Mouse (Mus musculus) heart, postnatal 0 days (tissue): Measurements from ENCODE around the gene Tmem132b. TPM values are rescaled to one million over a fixed set of nuclear protein-coding genes. Genes with fewer than 3 reads are reported as not detected.
"Not testable (repeated sequence)": the region's sequence is repeated elsewhere in the genome, so short reads cannot be mapped to it uniquely, and the experiment has no call there.

ENCODE experiments used
- ATAC-seq: fragments of 200-750 bp; cut with Nextera tagmentation; 2 replicates; pipeline ENCODE4 v1.8.0; 2017; ENCODE audit warnings: low read depth, moderate number of reproducible peaks, moderate library complexity; ENCODE audit not compliant: insufficient read depth
- DNase-seq: peaks from one replicate; pipeline ENCODE4 v3.0.0-alpha.2; 2016; ENCODE audit warnings: low spot score
- H3K27ac ChIP-seq: fragments of 300-500 bp; sonication (generic); 2 replicates; pipeline ENCODE4 v1.5.1; 2014; ENCODE audit warnings: low read depth, mild to moderate bottlenecking
- H3K27me3 ChIP-seq: fragments of 300-500 bp; sonication (generic); 2 replicates; pipeline ENCODE4 v1.6.1; 2014; ENCODE audit warnings: low read length, mixed read lengths; ENCODE audit not compliant: control insufficient read depth, insufficient read depth
- H3K36me3 ChIP-seq: fragments of 300-500 bp; sonication (generic); replicated peaks from 2 replicates; pipeline ENCODE4 v1.6.1; 2014; ENCODE audit warnings: low read length, mixed read lengths; ENCODE audit not compliant: control insufficient read depth, insufficient read depth
- H3K4me1 ChIP-seq: fragments of 300-500 bp; sonication (generic); 2 replicates; pipeline ENCODE4 v1.6.1; 2014; ENCODE audit warnings: antibody characterized with exemption; ENCODE audit not compliant: control insufficient read depth, insufficient read depth
- H3K4me2 ChIP-seq: fragments of 300-500 bp; sonication (generic); 2 replicates; pipeline ENCODE4 v1.6.1; 2014; ENCODE audit warnings: low read depth, mild to moderate bottlenecking, low read length, moderate library complexity
- H3K4me3 ChIP-seq: fragments of 300-500 bp; sonication (generic); 2 replicates; pipeline ENCODE4 v1.5.1; 2014; ENCODE audit warnings: low read depth, low read length
- H3K9ac ChIP-seq: fragments of 300-500 bp; sonication (generic); replicated peaks from 2 replicates; pipeline ENCODE4 v1.6.1; 2014; ENCODE audit warnings: low read depth, low read length, mixed read lengths
- H3K9me3 ChIP-seq: fragments of 300-500 bp; sonication (generic); replicated peaks from 2 replicates; pipeline ENCODE4 v1.6.1; 2016; ENCODE audit warnings: low read length; ENCODE audit not compliant: control insufficient read depth
- CTCF ChIP-seq: IDR thresholded peaks from 2 replicates; pipeline ENCODE4 v1.5.1; 2016; ENCODE audit warnings: antibody characterized with exemption, control low read depth, low read depth
- EP300 ChIP-seq: IDR thresholded peaks from 2 replicates; pipeline ENCODE4 v1.6.1; 2016; ENCODE audit warnings: antibody characterized with exemption, low read depth
- WGBS: fragments of 180-500 bp; shearing (Covaris S2); extraction: QIAGEN DNeasy Blood & Tissue Kit; methylation state at CpG from one replicate; pipeline ENCODE4 v1.1.7; 2014; 5-methylcytosine and 5-hydroxymethylcytosine counted together
- polyA plus RNA-seq: library from polyadenylated mRNA; unstranded; fragments of >200 nt; fragmentation: Nextera tagmentation; extraction: Ambion mirVana; gene quantifications from 2 replicates; pipeline ENCODE4 v1.2.1, GENCODE M21; 2015
- total RNA-seq: library from RNA; depleted of rRNA; stranded (reverse); fragments of >200 nt; gene quantifications from 2 replicates; pipeline ENCODE4 v1.2.3, GENCODE M21; 2014; ENCODE audit warnings: low replicate concordance

Gene Tmem132b
- total and polyA plus RNA-seq, 2 experiments from 2014 or later = 0.04 TPM; not detected in 1

DNA sequence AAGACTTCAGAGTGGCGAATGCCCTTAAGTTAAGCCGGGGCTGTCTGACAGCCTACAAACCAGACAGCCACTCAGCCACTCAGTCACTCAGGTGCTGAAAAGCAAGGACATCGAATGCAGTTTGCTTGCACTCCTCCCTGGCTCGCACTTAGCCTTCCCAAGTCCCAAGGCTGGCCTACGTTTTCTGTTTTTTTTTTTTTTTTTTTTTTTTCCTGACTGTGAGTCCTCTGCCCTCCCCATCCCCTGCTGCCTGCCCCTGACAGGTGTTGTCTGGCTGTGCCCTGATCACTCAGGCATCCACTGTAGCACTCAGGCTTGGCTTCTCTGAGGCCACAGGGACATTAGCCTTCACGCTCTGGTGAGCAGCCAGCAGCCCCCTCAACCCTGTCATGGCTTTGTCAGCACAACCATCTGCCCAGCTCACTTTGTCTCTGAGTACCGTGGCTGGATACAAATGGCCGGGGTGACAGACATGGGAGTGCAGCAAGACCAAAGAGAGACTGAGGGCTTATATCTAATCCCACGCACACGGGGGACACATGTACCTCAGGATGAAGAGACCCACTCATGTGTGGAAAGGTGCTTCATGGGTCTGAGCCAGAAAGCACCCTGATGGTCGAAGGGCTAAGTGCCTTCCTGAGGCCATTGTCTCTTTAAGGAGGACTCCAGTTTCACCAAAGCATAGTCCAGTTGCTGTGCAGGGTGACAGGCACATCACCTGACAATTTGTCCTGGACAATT is 44.0 kb upstream of the Tmem132b start:
- no peak for ATAC-seq
- H3K9ac ChIP-seq = no peak overlapping the region
- H3K9me3 ChIP-seq = no peaks in the 10 kb centered on the region
- no peaks in the 10 kb centered on the region for H3K27me3 ChIP-seq
- H3K36me3 ChIP-seq = peaks cover 8% of the 10 kb centered on the region
- H3K4me2 ChIP-seq = no peak overlapping the region
- H3K27ac ChIP-seq = no peak overlapping the region
- TF ChIP-seq CTCF = no peak
- TF ChIP-seq EP300 = no peak
- H3K4me3 ChIP-seq = no peak overlapping the region
- no peak for DNase-seq
- no peaks in the 10 kb centered on the region for H3K4me1 ChIP-seq
- WGBS = 71% methylated on average over 11 of the region's 11 CpGs

- ATAC-seq (peak; percentile 62; the same call in 1 of the 2 replicates), DNase-seq (no peak)
- Histone ChIP-seq H3K4me3 (no peak overlapping the region), H3K36me3 (peaks cover 3% of the 10 kb centered on the region), H3K27ac (no peak overlapping the region), H3K27me3 (no peaks in the 10 kb centered on the region), H3K9ac (no peak overlapping the region), H3K4me2 (no peak overlapping the region), H3K4me1 (no peaks in the 10 kb centered on the region), H3K9me3 (no peaks in the 10 kb centered on the region)
- TF ChIP-seq EP300 = no peak
- peak; percentile 50 for TF ChIP-seq CTCF
- WGBS = 44% methylated on average over 4 of the region's 4 CpGs
Measured at GRCm38 (mm10) chr5:125488116-125488455, 43.5 kb upstream of the Tmem132b start.

- DNase-seq, H3K4me2 ChIP-seq, H3K36me3 ChIP-seq, H3K27ac ChIP-seq, H3K27me3 ChIP-seq, H3K9me3 ChIP-seq, H3K4me1 ChIP-seq, H3K9ac ChIP-seq, H3K4me3 ChIP-seq, ATAC-seq: not testable (repeated sequence)
- WGBS = 95% methylated on average over 5 of the region's 5 CpGs
Measured at GRCm38 (mm10) chr5:125488953-125489352, 42.6 kb upstream of the Tmem132b start.

DNA sequence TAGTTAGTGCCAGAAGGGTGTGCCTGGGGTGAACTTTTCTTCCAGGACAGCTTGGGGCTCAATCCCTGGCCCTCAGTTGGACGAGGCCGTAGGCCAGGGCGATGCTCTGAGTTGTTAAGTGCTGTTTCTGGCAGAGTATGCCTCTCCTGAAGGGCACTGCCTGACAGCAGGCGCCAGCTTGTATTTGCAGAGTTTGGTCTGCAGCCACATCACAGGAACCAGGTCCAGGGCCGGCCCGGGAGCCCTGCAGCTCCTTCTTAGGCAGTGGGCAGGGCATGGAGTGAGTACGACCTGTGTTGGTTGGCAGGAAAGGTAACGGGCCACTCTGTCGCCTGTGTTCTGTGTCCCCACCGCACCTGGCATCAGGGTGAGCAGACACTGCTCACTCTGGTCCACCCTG is 40.5 kb upstream of the Tmem132b start:
- 83% methylated on average over 10 of the region's 10 CpGs for WGBS
- Histone ChIP-seq H3K27me3 (no peaks in the 10 kb centered on the region), H3K4me2 (no peak overlapping the region), H3K9me3 (no peaks in the 10 kb centered on the region), H3K27ac (no peak overlapping the region), H3K4me1 (no peaks in the 10 kb centered on the region), H3K9ac (no peak overlapping the region), H3K36me3 (no peaks in the 10 kb centered on the region; the same call in none of the 2 replicates), H3K4me3 (no peak overlapping the region)
- ATAC-seq (no peak), DNase-seq (no peak)
- TF ChIP-seq EP300 (no peak), CTCF (no peak)

GRCm38 (mm10) chr5:125492379-125493092 is 39.0 kb upstream of the Tmem132b start:
- Histone ChIP-seq H3K9me3 (no peaks in the 10 kb centered on the region), H3K4me3 (no peak overlapping the region), H3K36me3 (no peaks in the 10 kb centered on the region; the same call in none of the 2 replicates), H3K27ac (no peak overlapping the region), H3K4me1 (no peaks in the 10 kb centered on the region), H3K27me3 (no peaks in the 10 kb centered on the region), H3K4me2 (no peak overlapping the region), H3K9ac (no peak overlapping the region)
- TF ChIP-seq EP300 (no peak), CTCF (no peak)
- no peak for ATAC-seq
- DNase-seq = no peak
- WGBS = 77% methylated on average over 17 of the region's 17 CpGs
